Mouse (Mus musculus): ENCODE results near the gene Usp7. TPM values are rescaled to one million over a fixed set of nuclear protein-coding genes. Genes with fewer than 3 reads are reported as not detected.
"Not testable (repeated sequence)": the region's sequence is repeated elsewhere in the genome, so short reads cannot be mapped to it uniquely, and the experiment has no call there.

The Usp7 gene
- total RNA-seq, 2 experiments from 2014 or later, result 160 to 165 TPM

- DNase-seq (ENCODE audit: low spot score in 2 of 2), result no peak
Measured at GRCm38 (mm10) chr16:8783198-8783913, 8.8 kb downstream of the Usp7 start.

GRCm38 (mm10) chr16:8781660-8782059, 10.4 kb downstream of the Usp7 start:
- no peak for DNase-seq (ENCODE audit: low spot score in 2 of 2)

- DNase-seq (ENCODE audit: low spot score in 2 of 2), result no peak
Measured at GRCm38 (mm10) chr16:8781191-8781590, 10.9 kb downstream of the Usp7 start.

- DNase-seq (ENCODE audit: low spot score in 2 of 2), result no peak
Measured at GRCm38 (mm10) chr16:8780187-8780586, 11.9 kb downstream of the Usp7 start.

GRCm38 (mm10) chr16:8778697-8779096, 13.4 kb downstream of the Usp7 start:
- no peak for DNase-seq (ENCODE audit: low spot score in 2 of 2)

GRCm38 (mm10) chr16:8777202-8777601, 14.9 kb downstream of the Usp7 start:
- no peak for DNase-seq (ENCODE audit: low spot score in 2 of 2)

GRCm38 (mm10) chr16:8776634-8777033, 15.5 kb downstream of the Usp7 start:
- no peak for DNase-seq (ENCODE audit: low spot score in 2 of 2)

- no peak for DNase-seq (ENCODE audit: low spot score in 2 of 2)
Measured at GRCm38 (mm10) chr16:8771086-8771485, 21.0 kb downstream of the Usp7 start.

GRCm38 (mm10) chr16:8770342-8770741, 21.8 kb downstream of the Usp7 start:
- DNase-seq (ENCODE audit: low spot score in 2 of 2), result not testable (repeated sequence)

- no peak for DNase-seq (ENCODE audit: low spot score in 2 of 2)
Measured at GRCm38 (mm10) chr16:8769466-8769865, 22.6 kb downstream of the Usp7 start.

- DNase-seq (ENCODE audit: low spot score in 2 of 2), result peak; percentile 49 to 63
Measured at GRCm38 (mm10) chr16:8769065-8769464, 23.0 kb downstream of the Usp7 start.

- DNase-seq (ENCODE audit: low spot score in 2 of 2), result no peak
Measured at GRCm38 (mm10) chr16:8768588-8768987, 23.5 kb downstream of the Usp7 start.

GRCm38 (mm10) chr16:8768071-8768470, 24.0 kb downstream of the Usp7 start:
- no peak for DNase-seq (ENCODE audit: low spot score in 2 of 2)

GRCm38 (mm10) chr16:8767133-8768052, 24.7 kb downstream of the Usp7 start:
- DNase-seq (ENCODE audit: low spot score in 2 of 2), result peak in 1 of 2 experiments; percentile 33

GRCm38 (mm10) chr16:8766196-8766595, 25.9 kb downstream of the Usp7 start:
- no peak for DNase-seq (ENCODE audit: low spot score in 2 of 2)

- DNase-seq (ENCODE audit: low spot score in 2 of 2), result no peak
Measured at GRCm38 (mm10) chr16:8764124-8764907, 27.8 kb downstream of the Usp7 start.

GRCm38 (mm10) chr16:8763028-8763427, 29.1 kb downstream of the Usp7 start:
- peak; percentile 27 to 66 for DNase-seq (ENCODE audit: low spot score in 2 of 2)

GRCm38 (mm10) chr16:8761894-8762293, 30.2 kb downstream of the Usp7 start:
- DNase-seq (ENCODE audit: low spot score in 2 of 2), result no peak

GRCm38 (mm10) chr16:8761005-8761404, 31.1 kb downstream of the Usp7 start:
- DNase-seq (ENCODE audit: low spot score in 2 of 2), result no peak

GRCm38 (mm10) chr16:8758979-8759378, 33.1 kb downstream of the Usp7 start:
- DNase-seq (ENCODE audit: low spot score in 2 of 2), result no peak

- no peak for DNase-seq (ENCODE audit: low spot score in 2 of 2)
Measured at GRCm38 (mm10) chr16:8758193-8758592, 33.9 kb downstream of the Usp7 start.
